Mouse (Mus musculus): Measurements from ENCODE around the gene Gse1.

DNA sequence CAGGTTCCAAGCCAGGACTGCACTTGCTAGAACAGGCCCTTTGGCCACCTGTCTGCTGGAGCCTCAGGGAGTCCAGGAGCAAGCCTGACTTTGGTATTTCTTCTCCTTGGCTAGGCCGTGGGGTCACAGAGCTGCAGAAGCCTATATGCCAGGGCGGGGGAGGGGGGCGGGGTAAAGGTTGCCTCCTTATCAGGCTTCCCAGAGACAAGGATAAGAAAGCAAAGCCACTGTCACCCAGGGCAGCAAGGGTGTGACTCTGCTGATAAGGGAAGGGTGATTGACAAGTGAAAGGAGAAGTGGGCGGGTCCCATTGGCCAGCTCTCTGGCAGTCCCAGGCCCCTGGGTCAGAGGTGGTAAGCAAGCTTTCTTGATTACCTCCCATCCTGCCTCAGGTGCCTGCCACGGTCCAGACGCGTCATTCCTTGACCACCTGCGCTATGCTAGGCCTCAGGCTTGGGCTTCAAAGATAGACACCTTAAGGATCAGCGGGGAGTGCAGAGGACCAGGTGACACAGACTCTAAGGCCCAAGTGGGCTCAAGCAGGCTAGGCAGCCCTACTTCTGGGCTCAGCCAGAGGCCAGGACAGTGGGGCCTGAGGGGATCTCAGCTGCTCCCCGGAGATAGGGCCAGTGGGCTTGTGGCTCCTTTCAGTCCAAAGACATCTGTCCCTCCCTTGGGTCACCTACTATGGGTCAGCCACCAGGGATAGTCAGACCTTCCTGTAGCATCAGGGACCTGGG is 247.4 kb downstream of the Gse1 start:
- no peak for TF ChIP-seq ZNF384 (IDR thresholded peaks at IDR 0.05; ENCODE audit: low read depth, low read length)
- TF ChIP-seq CHD2 (IDR thresholded peaks at IDR 0.05; ENCODE audit: low read depth, low read length): no peak
- TF ChIP-seq ZC3H11A (IDR thresholded peaks at IDR 0.05; ENCODE audit: borderline replicate concordance, low read depth, low read length): no peak
